Mouse (Mus musculus): ENCODE data around the gene Snrpc. TPM values are rescaled to one million over a fixed set of nuclear protein-coding genes. Genes with fewer than 3 reads are reported as not detected.

Snrpc gene
- total RNA-seq, 2 experiments from 2014 or later, result 93.1 to 94.1 TPM

- DNase-seq, result peak; percentile 22
Observed at GRCm38 (mm10) chr17:27819521-27819970, 18.4 kb upstream of the Snrpc start.

GRCm38 (mm10) chr17:27819971-27820567 is 17.9 kb upstream of the Snrpc start:
- DNase-seq, result peak; percentile 66

GRCm38 (mm10) chr17:27820568-27821406 is 17.2 kb upstream of the Snrpc start, which contains the start of gene D17Wsu92e:
D17Wsu92e (minus strand) TSS chr17:27820648.
- peak; percentile 98 for DNase-seq

- DNase-seq, result peak; percentile 33
Observed at GRCm38 (mm10) chr17:27821407-27822338, 16.3 kb upstream of the Snrpc start.

- DNase-seq, result no peak
Observed at GRCm38 (mm10) chr17:27823142-27823905, 14.6 kb upstream of the Snrpc start.

- no peak for DNase-seq
Observed at GRCm38 (mm10) chr17:27824941-27825340, 13.0 kb upstream of the Snrpc start.

GRCm38 (mm10) chr17:27825539-27825938 is 12.4 kb upstream of the Snrpc start:
- DNase-seq, result no peak

GRCm38 (mm10) chr17:27825984-27826905 is 11.7 kb upstream of the Snrpc start:
- DNase-seq, result peak; percentile 54

- DNase-seq, result peak; percentile 23
Observed at GRCm38 (mm10) chr17:27826908-27827383, 11.0 kb upstream of the Snrpc start.

- DNase-seq, result no peak
Observed at GRCm38 (mm10) chr17:27827511-27827910, 10.4 kb upstream of the Snrpc start.

- no peak for DNase-seq
Observed at GRCm38 (mm10) chr17:27830411-27830810, 7.5 kb upstream of the Snrpc start.

- DNase-seq, result peak; percentile 93
Observed at GRCm38 (mm10) chr17:27839469-27840252, 1.7 kb downstream of the Snrpc start.

GRCm38 (mm10) chr17:27848351-27848750 is 10.4 kb downstream of the Snrpc start:
- no peak for DNase-seq

- DNase-seq, result no peak
Observed at GRCm38 (mm10) chr17:27851076-27851475, 13.1 kb downstream of the Snrpc start.

GRCm38 (mm10) chr17:27856265-27856797 is 18.4 kb downstream of the Snrpc start, which contains the start of gene Uhrf1bp1:
Uhrf1bp1 (plus strand) TSS chr17:27856441.
- peak; percentile 85 for DNase-seq

- peak; percentile 65 for DNase-seq
Observed at GRCm38 (mm10) chr17:27856798-27857648, 19.1 kb downstream of the Snrpc start.

GRCm38 (mm10) chr17:27857649-27858475 is 19.9 kb downstream of the Snrpc start:
- no peak for DNase-seq
